Comparison of ENCODE assay signal across 25 mouse cellular contexts in genomic region chr1:81266441-81266840, GRCm38 (mm10).
DNase-seq lines count a peak whose midpoint lies in the region; ATAC-seq lines count a peak whose summit lies in the region.
"Had no signal": no experiment of that assay in that cellular context is flagged by ENCODE, and none has a peak within 500 bp of the region (broad histone marks: within the 10 kb centered on the region; RNA-seq: fewer than 3 reads in every experiment).

No protein-coding gene starts in this region.

- no peak overlapping the region for H3K4me3 ChIP-seq in embryonic facial prominence, embryonic 14.5 days (ENCODE audit: low read depth, low read length)
- no peak overlapping the region for H3K4me3 ChIP-seq in embryonic facial prominence, embryonic 10.5 days
- H3K4me3 ChIP-seq in hindbrain, embryonic 10.5 days: no peak overlapping the region
- no peak overlapping the region for H3K4me3 ChIP-seq in hindbrain, embryonic 14.5 days (replicated peaks; ENCODE audit: low read length)
- H3K4me3 ChIP-seq in neural tube, embryonic 11.5 days (ENCODE audit: low read depth, low read length): no peak overlapping the region
- no peak overlapping the region for H3K4me3 ChIP-seq in neural tube, embryonic 15.5 days (replicated peaks)
- H3K4me3 ChIP-seq: embryonic facial prominence, embryonic 15.5 days; erythroblast, embryonic 14.5 days; gastrocnemius, adult 2 months; heart, embryonic 13.5 days had no signal

- ATAC-seq in embryonic facial prominence, embryonic 14.5 days (ENCODE audit: low read depth): peak; percentile 62; the same call in 1 of the 2 replicates
- ATAC-seq in hindbrain, embryonic 14.5 days (ENCODE audit: low FRiP score): no peak
- ATAC-seq in neural tube, embryonic 11.5 days (ENCODE audit: insufficient read depth, low FRiP score, low TSS enrichment): peak; percentile 45; the same call in 1 of the 2 replicates
- ATAC-seq in neural tube, embryonic 15.5 days (ENCODE audit: low FRiP score): no peak
- ATAC-seq: CD4-positive, CD25-positive, alpha-beta regulatory T cell, adult 4 months; hindbrain, postnatal 0 days; Patski had no signal

- H3K4me1 ChIP-seq in embryonic facial prominence, embryonic 14.5 days (ENCODE audit: control insufficient read depth, insufficient read depth, low read length): no peaks in the 10 kb centered on the region
- peaks cover 12% of the 10 kb centered on the region for H3K4me1 ChIP-seq in embryonic facial prominence, embryonic 10.5 days
- H3K4me1 ChIP-seq in hindbrain, embryonic 10.5 days (replicated peaks): peaks cover 25% of the 10 kb centered on the region
- H3K4me1 ChIP-seq in hindbrain, embryonic 14.5 days (replicated peaks; ENCODE audit: control insufficient read depth, insufficient read depth, low read length): no peaks in the 10 kb centered on the region
- no peaks in the 10 kb centered on the region for H3K4me1 ChIP-seq in neural tube, embryonic 11.5 days (ENCODE audit: control insufficient read depth, insufficient read depth, low read length)
- H3K4me1 ChIP-seq in neural tube, embryonic 15.5 days: no peaks in the 10 kb centered on the region
- H3K4me1 ChIP-seq: embryonic facial prominence, embryonic 15.5 days had no signal

- no peak overlapping the region for H3K27ac ChIP-seq in embryonic facial prominence, embryonic 14.5 days (replicated peaks; ENCODE audit: low read depth, low read length)
- no peak overlapping the region for H3K27ac ChIP-seq in embryonic facial prominence, embryonic 10.5 days (replicated peaks)
- no peak overlapping the region; the same call in 1 of the 2 replicates for H3K27ac ChIP-seq in hindbrain, embryonic 10.5 days
- H3K27ac ChIP-seq in hindbrain, embryonic 14.5 days: no peak overlapping the region
- H3K27ac ChIP-seq in neural tube, embryonic 11.5 days (ENCODE audit: low read depth, low read length): no peak overlapping the region
- no peak overlapping the region for H3K27ac ChIP-seq in neural tube, embryonic 15.5 days (replicated peaks)
- H3K27ac ChIP-seq: embryonic facial prominence, embryonic 15.5 days; gastrocnemius, adult 2 months; heart, embryonic 13.5 days; hindbrain, postnatal 0 days had no signal

- H3K9me3 ChIP-seq in embryonic facial prominence, embryonic 14.5 days (ENCODE audit: control insufficient read depth, low read length): no peaks in the 10 kb centered on the region
- H3K9me3 ChIP-seq in embryonic facial prominence, embryonic 10.5 days: no peaks in the 10 kb centered on the region
- no peaks in the 10 kb centered on the region for H3K9me3 ChIP-seq in hindbrain, embryonic 10.5 days
- no peaks in the 10 kb centered on the region for H3K9me3 ChIP-seq in hindbrain, embryonic 14.5 days (ENCODE audit: control insufficient read depth, low read length)
- no peaks in the 10 kb centered on the region for H3K9me3 ChIP-seq in neural tube, embryonic 11.5 days (ENCODE audit: control insufficient read depth, low read length)
- H3K9me3 ChIP-seq in neural tube, embryonic 15.5 days (replicated peaks): no peaks in the 10 kb centered on the region
- H3K9me3 ChIP-seq: embryonic facial prominence, embryonic 15.5 days; heart, embryonic 13.5 days had no signal

- intact Hi-C loops in left cerebral cortex, postnatal 36 days (cut with DNase I): no loop called here

- WGBS in embryonic facial prominence, embryonic 14.5 days: 55% methylated on average over 3 of the region's 3 CpGs
- WGBS in embryonic facial prominence, embryonic 10.5 days: 63% methylated on average over 3 of the region's 3 CpGs
- 44% methylated on average over 3 of the region's 3 CpGs for WGBS in hindbrain, embryonic 10.5 days
- 34% methylated on average over 3 of the region's 3 CpGs for WGBS in hindbrain, embryonic 14.5 days
- WGBS in neural tube, embryonic 11.5 days: 42% methylated on average over 3 of the region's 3 CpGs
- 38% methylated on average over 3 of the region's 3 CpGs for WGBS in neural tube, embryonic 15.5 days

- peak; percentile 30 for DNase-seq in embryonic facial prominence, embryonic 14.5 days (ENCODE audit: low spot score)
- DNase-seq in embryonic facial prominence, embryonic 10.5 days (ENCODE audit: low spot score): no peak
- DNase-seq in hindbrain, embryonic 10.5 days (ENCODE audit: low spot score): peak; percentile 3
- no peak for DNase-seq in hindbrain, embryonic 14.5 days (ENCODE audit: low spot score)
- no peak for DNase-seq in neural tube, embryonic 11.5 days (ENCODE audit: low spot score)
- no peak for DNase-seq in left cerebral cortex, postnatal 36 days (ENCODE audit: low spot score in 2 of 2)
- DNase-seq: adrenal gland, adult 2 months; adrenal gland, postnatal 25 days; B cell, adult 2 months; cerebellum, adult 18-20 months; cerebellum, adult 9-11 months; cerebellum, postnatal 36 days; gastrocnemius, adult 2 months; gastrocnemius, postnatal 36 days; heart, adult 11 months; heart, postnatal 36 days; kidney, adult 11 months had no signal

- H3K27me3 ChIP-seq in embryonic facial prominence, embryonic 14.5 days (replicated peaks; ENCODE audit: control insufficient read depth, insufficient read depth, low read length): no peaks in the 10 kb centered on the region
- H3K27me3 ChIP-seq in embryonic facial prominence, embryonic 10.5 days (replicated peaks; ENCODE audit: low read depth, poor library complexity, severe bottlenecking): no peaks in the 10 kb centered on the region
- no peaks in the 10 kb centered on the region for H3K27me3 ChIP-seq in hindbrain, embryonic 10.5 days (ENCODE audit: insufficient read depth, poor library complexity, severe bottlenecking)
- H3K27me3 ChIP-seq in hindbrain, embryonic 14.5 days (ENCODE audit: control insufficient read depth, insufficient read depth, low read length): no peaks in the 10 kb centered on the region
- no peaks in the 10 kb centered on the region for H3K27me3 ChIP-seq in neural tube, embryonic 11.5 days (ENCODE audit: control insufficient read depth, insufficient read depth, low read length)
- H3K27me3 ChIP-seq in neural tube, embryonic 15.5 days (replicated peaks): no peaks in the 10 kb centered on the region
- H3K27me3 ChIP-seq: embryonic facial prominence, embryonic 15.5 days; heart, embryonic 13.5 days had no signal

- no peaks in the 10 kb centered on the region for H3K36me3 ChIP-seq in embryonic facial prominence, embryonic 14.5 days (ENCODE audit: control insufficient read depth, insufficient read depth, low read length)
- no peaks in the 10 kb centered on the region for H3K36me3 ChIP-seq in embryonic facial prominence, embryonic 10.5 days (replicated peaks)
- H3K36me3 ChIP-seq in hindbrain, embryonic 10.5 days: no peaks in the 10 kb centered on the region
- peaks cover 11% of the 10 kb centered on the region; the same call in 1 of the 2 replicates for H3K36me3 ChIP-seq in hindbrain, embryonic 14.5 days (replicated peaks; ENCODE audit: control insufficient read depth, insufficient read depth)
- H3K36me3 ChIP-seq in neural tube, embryonic 11.5 days (ENCODE audit: control insufficient read depth, insufficient read depth, low read length): no peaks in the 10 kb centered on the region
- peaks cover 7% of the 10 kb centered on the region; the same call in 1 of the 2 replicates for H3K36me3 ChIP-seq in neural tube, embryonic 15.5 days
- H3K36me3 ChIP-seq: embryonic facial prominence, embryonic 15.5 days; G1E; heart, embryonic 13.5 days had no signal

- H3K9ac ChIP-seq in embryonic facial prominence, embryonic 14.5 days (ENCODE audit: low read depth, low read length): no peak overlapping the region
- no peak overlapping the region for H3K9ac ChIP-seq in hindbrain, embryonic 14.5 days
- no peak overlapping the region for H3K9ac ChIP-seq in neural tube, embryonic 11.5 days (ENCODE audit: low read length)
- no peak overlapping the region for H3K9ac ChIP-seq in neural tube, embryonic 15.5 days (replicated peaks)
- H3K9ac ChIP-seq: embryonic facial prominence, embryonic 15.5 days; heart, embryonic 13.5 days had no signal

- H3K4me2 ChIP-seq in embryonic facial prominence, embryonic 14.5 days (ENCODE audit: low read depth, low read length): no peak overlapping the region
- H3K4me2 ChIP-seq in hindbrain, embryonic 14.5 days (replicated peaks): no peak overlapping the region
- no peak overlapping the region for H3K4me2 ChIP-seq in neural tube, embryonic 11.5 days (ENCODE audit: low read depth)
- H3K4me2 ChIP-seq in neural tube, embryonic 15.5 days: no peak overlapping the region
- H3K4me2 ChIP-seq: embryonic facial prominence, embryonic 15.5 days; heart, embryonic 13.5 days had no signal

Comparison
In these comparisons a context has a peak if more than half of its experiments do, and no peak if none do; other contexts are left out.
1. ATAC-seq: peak in embryonic facial prominence, embryonic 14.5 days (single experiment) and neural tube, embryonic 11.5 days (single experiment); none in hindbrain, embryonic 14.5 days (single experiment) and neural tube, embryonic 15.5 days (single experiment).
2. DNase-seq: peak in embryonic facial prominence, embryonic 14.5 days (single experiment) and hindbrain, embryonic 10.5 days (single experiment); none in embryonic facial prominence, embryonic 10.5 days (single experiment), hindbrain, embryonic 14.5 days (single experiment), neural tube, embryonic 11.5 days (single experiment) and left cerebral cortex, postnatal 36 days (0 of 2).